Mouse (Mus musculus) G1E (cell line): ENCODE data around the gene Dock3.

Source experiments
- CTCF ChIP-seq: IDR thresholded peaks from 2 replicates; pipeline ENCODE4 v1.5.1; 2012; ENCODE audit warnings: low read depth, low read length, inconsistent platforms, mixed read lengths
- POLR2AphosphoS5 ChIP-seq: IDR thresholded peaks from 2 replicates; pipeline ENCODE4 v1.6.1; 2012; ENCODE audit warnings: low read depth, low read length, inconsistent platforms; ENCODE audit not compliant: insufficient replicate concordance
- TAL1 ChIP-seq: conservative IDR thresholded peaks from 2 replicates; pipeline ENCODE4 v1.6.1; 2012; ENCODE audit warnings: low read depth, low read length, inconsistent platforms, mixed read lengths

GRCm38 (mm10) chr9:107037947-107038346, 193.8 kb downstream of the Dock3 start:
- TF ChIP-seq TAL1 (no peak), CTCF (no peak), POLR2AphosphoS5 (no peak)
